Comparison of ENCODE assay signal across 11 mouse cellular contexts in genomic region chr8:87783198-87783597, GRCm38 (mm10).
A peak's percentile ranks its signal among the peaks of the same experiment; 100 is the strongest.
DNase-seq lines count a peak whose midpoint lies in the region; ATAC-seq and TF ChIP-seq lines count a peak whose summit lies in the region.
"Had no signal": no experiment of that assay in that cellular context is flagged by ENCODE, and none has a peak within 500 bp of the region (broad histone marks: within the 10 kb centered on the region; RNA-seq: fewer than 3 reads in every experiment).

No protein-coding gene starts in this region.

- TF ChIP-seq EP300 in liver, postnatal 0 days (IDR thresholded peaks at IDR 0.05; ENCODE audit: low read depth) = no peak

- no peaks in the 10 kb centered on the region for H3K9me3 ChIP-seq in heart, embryonic 11.5 days (replicated peaks; ENCODE audit: control insufficient read depth, low read length)
- no peaks in the 10 kb centered on the region for H3K9me3 ChIP-seq in midbrain, embryonic 12.5 days
- H3K9me3 ChIP-seq in midbrain, embryonic 15.5 days = no peaks in the 10 kb centered on the region
- H3K9me3 ChIP-seq in embryonic facial prominence, embryonic 14.5 days (ENCODE audit: control insufficient read depth, low read length) = no peaks in the 10 kb centered on the region
- no peaks in the 10 kb centered on the region for H3K9me3 ChIP-seq in midbrain, embryonic 13.5 days
- no peaks in the 10 kb centered on the region for H3K9me3 ChIP-seq in intestine, embryonic 16.5 days (ENCODE audit: control insufficient read depth, low read length)
- H3K9me3 ChIP-seq in liver, postnatal 0 days (ENCODE audit: low read length) = no peaks in the 10 kb centered on the region
- H3K9me3 ChIP-seq: hindbrain, embryonic 15.5 days had no signal

- no peaks in the 10 kb centered on the region for H3K27me3 ChIP-seq in heart, embryonic 11.5 days (ENCODE audit: control insufficient read depth, insufficient read depth, low read length)
- H3K27me3 ChIP-seq in midbrain, embryonic 12.5 days = no peaks in the 10 kb centered on the region
- no peaks in the 10 kb centered on the region for H3K27me3 ChIP-seq in midbrain, embryonic 15.5 days (replicated peaks)
- H3K27me3 ChIP-seq in embryonic facial prominence, embryonic 14.5 days (replicated peaks; ENCODE audit: control insufficient read depth, insufficient read depth, low read length) = no peaks in the 10 kb centered on the region
- H3K27me3 ChIP-seq in midbrain, embryonic 13.5 days = no peaks in the 10 kb centered on the region
- H3K27me3 ChIP-seq in intestine, embryonic 16.5 days (replicated peaks; ENCODE audit: control insufficient read depth, insufficient read depth, low read length) = no peaks in the 10 kb centered on the region
- H3K27me3 ChIP-seq in liver, postnatal 0 days (ENCODE audit: insufficient read depth, low read length) = no peaks in the 10 kb centered on the region
- H3K27me3 ChIP-seq: hindbrain, embryonic 15.5 days had no signal

- H3K36me3 ChIP-seq in heart, embryonic 11.5 days (ENCODE audit: control insufficient read depth, insufficient read depth, low read length) = 0 out of 2 replicates have a peak, but pooled peaks cover 3% of the 10 kb centered on the region
- peaks cover 36% of the 10 kb centered on the region for H3K36me3 ChIP-seq in midbrain, embryonic 12.5 days
- peaks cover 12% of the 10 kb centered on the region; the same call in 1 of the 2 replicates for H3K36me3 ChIP-seq in midbrain, embryonic 15.5 days (replicated peaks)
- H3K36me3 ChIP-seq in embryonic facial prominence, embryonic 14.5 days (ENCODE audit: control insufficient read depth, insufficient read depth, low read length) = peaks cover 45% of the 10 kb centered on the region
- peaks cover 50% of the 10 kb centered on the region for H3K36me3 ChIP-seq in midbrain, embryonic 13.5 days
- no peaks in the 10 kb centered on the region for H3K36me3 ChIP-seq in intestine, embryonic 16.5 days (ENCODE audit: control insufficient read depth, insufficient read depth, low read length)
- H3K36me3 ChIP-seq in liver, postnatal 0 days (replicated peaks; ENCODE audit: insufficient read depth, low read length) = no peaks in the 10 kb centered on the region

- WGBS in heart, embryonic 11.5 days (ENCODE audit: insufficient replicate concordance) = 57% methylated on average over 15 of the region's 15 CpGs
- 64% methylated on average over 15 of the region's 15 CpGs for WGBS in midbrain, embryonic 12.5 days
- WGBS in midbrain, embryonic 15.5 days = 62% methylated on average over 15 of the region's 15 CpGs
- 76% methylated on average over 15 of the region's 15 CpGs for WGBS in embryonic facial prominence, embryonic 14.5 days
- WGBS in midbrain, embryonic 13.5 days = 63% methylated on average over 15 of the region's 15 CpGs
- WGBS in intestine, embryonic 16.5 days = 78% methylated on average over 15 of the region's 15 CpGs
- WGBS in liver, postnatal 0 days (ENCODE audit: insufficient replicate concordance) = 70% methylated on average over 15 of the region's 15 CpGs

- no peak overlapping the region for H3K27ac ChIP-seq in heart, embryonic 11.5 days (ENCODE audit: low read depth, low read length)
- peak overlapping the region; percentile 78 for H3K27ac ChIP-seq in midbrain, embryonic 12.5 days (replicated peaks)
- H3K27ac ChIP-seq in midbrain, embryonic 15.5 days = no peak overlapping the region
- no peak overlapping the region for H3K27ac ChIP-seq in embryonic facial prominence, embryonic 14.5 days (replicated peaks; ENCODE audit: low read depth, low read length)
- peak overlapping the region; percentile 79 for H3K27ac ChIP-seq in midbrain, embryonic 13.5 days
- H3K27ac ChIP-seq in intestine, embryonic 16.5 days (ENCODE audit: low read length) = no peak overlapping the region
- H3K27ac ChIP-seq in liver, postnatal 0 days (ENCODE audit: low read depth) = no peak overlapping the region

- peaks cover 9% of the 10 kb centered on the region for H3K4me1 ChIP-seq in heart, embryonic 11.5 days (ENCODE audit: control insufficient read depth, insufficient read depth, low read length)
- peaks cover 61% of the 10 kb centered on the region for H3K4me1 ChIP-seq in midbrain, embryonic 12.5 days
- peaks cover 43% of the 10 kb centered on the region for H3K4me1 ChIP-seq in midbrain, embryonic 15.5 days
- H3K4me1 ChIP-seq in embryonic facial prominence, embryonic 14.5 days (ENCODE audit: control insufficient read depth, insufficient read depth, low read length) = peaks cover 29% of the 10 kb centered on the region
- H3K4me1 ChIP-seq in midbrain, embryonic 13.5 days (replicated peaks) = peaks cover 64% of the 10 kb centered on the region
- 0 out of 2 replicates have a peak, but pooled peaks cover 4% of the 10 kb centered on the region for H3K4me1 ChIP-seq in intestine, embryonic 16.5 days (ENCODE audit: control insufficient read depth, insufficient read depth, low read length)
- H3K4me1 ChIP-seq in liver, postnatal 0 days (ENCODE audit: insufficient read depth) = no peaks in the 10 kb centered on the region

- H3K4me3 ChIP-seq in heart, embryonic 11.5 days (ENCODE audit: low read depth, low read length) = no peak overlapping the region
- H3K4me3 ChIP-seq in midbrain, embryonic 12.5 days = no peak overlapping the region
- no peak overlapping the region for H3K4me3 ChIP-seq in midbrain, embryonic 15.5 days
- H3K4me3 ChIP-seq in embryonic facial prominence, embryonic 14.5 days (ENCODE audit: low read depth, low read length) = no peak overlapping the region
- H3K4me3 ChIP-seq in midbrain, embryonic 13.5 days (replicated peaks) = no peak overlapping the region
- H3K4me3 ChIP-seq in intestine, embryonic 16.5 days (ENCODE audit: low read length) = no peak overlapping the region
- no peak overlapping the region for H3K4me3 ChIP-seq in liver, postnatal 0 days (ENCODE audit: low read depth, low read length)
- H3K4me3 ChIP-seq: hindbrain, embryonic 15.5 days had no signal

- ATAC-seq in heart, embryonic 11.5 days (replicated peaks; ENCODE audit: insufficient number of reproducible peaks, low FRiP score, low TSS enrichment) = no peak
- no peak for ATAC-seq in midbrain, embryonic 12.5 days (ENCODE audit: low FRiP score, low read depth)
- no peak for ATAC-seq in midbrain, embryonic 15.5 days (replicated peaks)
- ATAC-seq in embryonic facial prominence, embryonic 14.5 days (ENCODE audit: low read depth) = peak; percentile 30
- ATAC-seq in midbrain, embryonic 13.5 days = no peak; the same call in 1 of the 2 replicates
- ATAC-seq in intestine, embryonic 16.5 days = no peak
- no peak for ATAC-seq in liver, postnatal 0 days

- no peak overlapping the region for H3K4me2 ChIP-seq in heart, embryonic 11.5 days
- no peak overlapping the region for H3K4me2 ChIP-seq in midbrain, embryonic 12.5 days (replicated peaks)
- no peak overlapping the region for H3K4me2 ChIP-seq in midbrain, embryonic 15.5 days
- no peak overlapping the region for H3K4me2 ChIP-seq in embryonic facial prominence, embryonic 14.5 days (ENCODE audit: low read depth, low read length)
- H3K4me2 ChIP-seq in midbrain, embryonic 13.5 days (replicated peaks) = no peak overlapping the region
- H3K4me2 ChIP-seq in intestine, embryonic 16.5 days (ENCODE audit: low read depth, low read length) = no peak overlapping the region
- no peak overlapping the region for H3K4me2 ChIP-seq in liver, postnatal 0 days (ENCODE audit: low read depth, low read length)

- DNase-seq in heart, adult 18-20 months = peak; percentile 40 to 67
- no peak for DNase-seq in embryonic facial prominence, embryonic 14.5 days (ENCODE audit: low spot score)
- no peak for DNase-seq in liver, postnatal 0 days
- DNase-seq: right cerebral cortex, postnatal 25 days; thymus, postnatal 25 days had no signal

- no peak for TF ChIP-seq CTCF in liver, postnatal 0 days (IDR thresholded peaks at IDR 0.05; ENCODE audit: low read depth)

- H3K9ac ChIP-seq in heart, embryonic 11.5 days (ENCODE audit: low read depth, low read length) = no peak overlapping the region
- H3K9ac ChIP-seq in midbrain, embryonic 12.5 days (replicated peaks) = no peak overlapping the region
- H3K9ac ChIP-seq in midbrain, embryonic 15.5 days = no peak overlapping the region
- H3K9ac ChIP-seq in embryonic facial prominence, embryonic 14.5 days (ENCODE audit: low read depth, low read length) = no peak overlapping the region
- H3K9ac ChIP-seq in midbrain, embryonic 13.5 days (replicated peaks) = 0 out of 2 replicates have a peak overlapping the region, but pooled peaks have one; percentile 10
- no peak overlapping the region for H3K9ac ChIP-seq in intestine, embryonic 16.5 days (ENCODE audit: low read depth, low read length)
- no peak overlapping the region for H3K9ac ChIP-seq in liver, postnatal 0 days (replicated peaks)
- H3K9ac ChIP-seq: hindbrain, embryonic 15.5 days had no signal

Comparison
In these comparisons a context has a peak if more than half of its experiments do, and no peak if none do; other contexts are left out.
1. H3K27ac ChIP-seq: peak in midbrain, embryonic 12.5 days (single experiment) and midbrain, embryonic 13.5 days (single experiment); none in heart, embryonic 11.5 days (single experiment), midbrain, embryonic 15.5 days (single experiment), embryonic facial prominence, embryonic 14.5 days (single experiment), intestine, embryonic 16.5 days (single experiment) and liver, postnatal 0 days (single experiment).
2. DNase-seq: peak in heart, adult 18-20 months (2 of 2); none in embryonic facial prominence, embryonic 14.5 days (single experiment) and liver, postnatal 0 days (single experiment).